Mouse (Mus musculus): Measurements from ENCODE around the gene Tnfrsf13c. TPM values are rescaled to one million over a fixed set of nuclear protein-coding genes. Genes with fewer than 3 reads are reported as not detected.
A peak's percentile ranks its signal among the peaks of the same experiment; 100 is the strongest.
"Not testable (repeated sequence)": the region's sequence is repeated elsewhere in the genome, so short reads cannot be mapped to it uniquely, and the experiment has no call there.

Tnfrsf13c gene
- polyA plus RNA-seq, 1 experiment from 2014 or later, result 2.3 TPM

DNA sequence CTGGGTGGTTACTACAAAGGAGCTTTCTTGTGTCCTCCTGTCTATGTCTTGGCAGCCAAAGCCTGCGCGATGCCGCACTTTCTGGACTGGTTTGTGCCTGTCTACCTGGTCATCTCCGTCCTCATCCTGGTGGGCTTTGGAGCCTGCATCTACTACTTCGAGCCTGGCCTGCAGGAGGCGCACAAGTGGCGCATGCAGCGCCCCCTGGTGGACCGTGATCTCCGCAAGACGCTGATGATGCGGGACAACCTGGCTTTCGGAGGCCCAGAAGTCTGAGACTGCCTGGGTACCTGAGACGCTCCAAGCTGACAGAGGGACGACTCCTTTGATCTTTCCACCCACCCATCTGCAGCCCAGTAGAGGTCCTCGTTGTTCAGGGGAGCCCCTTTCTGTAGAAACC lies 35.3 kb upstream of the Tnfrsf13c start:
- Histone ChIP-seq H3K9me3 (ENCODE audit: low read length) (no peaks in the 10 kb centered on the region; the same call in 1 of the 2 replicates), H3K4me2 (ENCODE audit: low read depth, low read length) (no peak overlapping the region), H3K4me1 (ENCODE audit: insufficient read depth) (no peaks in the 10 kb centered on the region), H3K4me3 (ENCODE audit: low read depth, low read length) (no peak overlapping the region), H3K27ac (ENCODE audit: low read depth) (no peak overlapping the region), H3K9ac (replicated peaks) (no peak overlapping the region), H3K27me3 (ENCODE audit: insufficient read depth, low read length) (0 out of 2 replicates have a peak, but pooled peaks cover 1% of the 10 kb centered on the region), H3K36me3 (replicated peaks; ENCODE audit: insufficient read depth, low read length) (no peaks in the 10 kb centered on the region)
- ATAC-seq (peak; percentile 36; the same call in 1 of the 2 replicates), DNase-seq (peak; percentile 83)
- TF ChIP-seq EP300 (IDR thresholded peaks at IDR 0.05; ENCODE audit: low read depth) (no peak), CTCF (IDR thresholded peaks at IDR 0.05; ENCODE audit: low read depth) (peak; percentile 99)
- 11% methylated on average over 16 of the region's 16 CpGs for WGBS (ENCODE audit: insufficient replicate concordance)

DNA sequence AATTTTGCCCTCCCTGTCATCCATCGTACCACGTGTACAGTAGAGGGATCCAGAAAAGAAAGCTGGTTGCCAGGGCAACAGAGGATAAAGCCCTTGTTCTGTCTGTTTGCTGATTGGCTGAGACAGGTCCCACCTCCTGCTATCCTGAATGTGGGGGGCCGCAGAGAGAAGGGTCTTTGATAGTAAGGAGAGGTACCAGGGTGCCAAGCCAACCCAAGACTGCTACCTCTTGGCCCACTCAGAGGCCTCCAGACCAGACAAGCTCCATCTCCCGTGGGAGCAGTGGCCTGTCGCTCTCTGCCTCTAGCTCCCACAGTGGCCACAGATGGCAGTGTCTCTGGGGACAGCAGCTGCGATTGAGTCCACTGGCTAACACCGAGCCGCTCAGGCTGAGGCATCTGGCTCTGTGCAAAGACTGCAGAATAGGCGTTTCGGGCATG lies 31.8 kb upstream of the Tnfrsf13c start:
- Histone ChIP-seq H3K4me3 (ENCODE audit: low read depth, low read length) (no peak overlapping the region), H3K27ac (ENCODE audit: low read depth) (no peak overlapping the region), H3K27me3 (ENCODE audit: insufficient read depth, low read length) (no peaks in the 10 kb centered on the region), H3K9me3 (ENCODE audit: low read length) (peaks cover 3% of the 10 kb centered on the region; the same call in 1 of the 2 replicates), H3K4me1 (ENCODE audit: insufficient read depth) (no peaks in the 10 kb centered on the region), H3K4me2 (ENCODE audit: low read depth, low read length) (no peak overlapping the region), H3K36me3 (replicated peaks; ENCODE audit: insufficient read depth, low read length) (no peaks in the 10 kb centered on the region), H3K9ac (replicated peaks) (no peak overlapping the region)
- peak; percentile 26; the same call in 1 of the 2 replicates for TF ChIP-seq CTCF (IDR thresholded peaks at IDR 0.05; ENCODE audit: low read depth)
- TF ChIP-seq EP300 (IDR thresholded peaks at IDR 0.05; ENCODE audit: low read depth), result no peak
- WGBS (ENCODE audit: insufficient replicate concordance), result 38% methylated on average over 10 of the region's 10 CpGs
- DNase-seq (peak; percentile 54), ATAC-seq (peak; percentile 38; the same call in 1 of the 2 replicates)

DNA sequence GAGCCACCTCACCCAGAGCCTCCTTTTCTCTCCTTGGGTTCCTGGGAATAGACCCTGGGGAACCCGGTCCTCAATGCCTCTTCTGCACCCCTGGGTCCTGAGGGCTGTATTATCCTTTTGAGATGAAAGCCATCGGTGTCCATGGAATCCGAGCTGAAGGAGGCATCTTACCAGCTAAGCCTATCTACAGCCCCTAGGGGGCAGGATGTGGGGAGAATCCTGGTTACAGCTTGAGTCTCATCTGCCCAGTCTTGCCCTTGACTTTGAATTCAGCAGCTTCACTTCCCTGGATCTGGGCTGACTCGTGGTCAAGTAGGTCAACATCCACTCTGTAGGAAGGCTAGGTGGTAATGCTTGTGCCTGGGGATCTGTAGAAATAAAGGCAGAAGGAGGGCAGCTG lies 31.1 kb upstream of the Tnfrsf13c start:
- Histone ChIP-seq H3K27ac (ENCODE audit: low read depth) (no peak overlapping the region), H3K4me2 (ENCODE audit: low read depth, low read length) (no peak overlapping the region), H3K4me1 (ENCODE audit: insufficient read depth) (no peaks in the 10 kb centered on the region), H3K4me3 (ENCODE audit: low read depth, low read length) (no peak overlapping the region), H3K9ac (replicated peaks) (no peak overlapping the region), H3K36me3 (replicated peaks; ENCODE audit: insufficient read depth, low read length) (no peaks in the 10 kb centered on the region), H3K9me3 (ENCODE audit: low read length) (peaks cover 3% of the 10 kb centered on the region; the same call in 1 of the 2 replicates), H3K27me3 (ENCODE audit: insufficient read depth, low read length) (no peaks in the 10 kb centered on the region)
- no peak for DNase-seq
- TF ChIP-seq CTCF (IDR thresholded peaks at IDR 0.05; ENCODE audit: low read depth) (peak; percentile 41), EP300 (IDR thresholded peaks at IDR 0.05; ENCODE audit: low read depth) (no peak)
- no peak for ATAC-seq
- 49% methylated on average over 4 of the region's 4 CpGs for WGBS (ENCODE audit: insufficient replicate concordance)

DNA sequence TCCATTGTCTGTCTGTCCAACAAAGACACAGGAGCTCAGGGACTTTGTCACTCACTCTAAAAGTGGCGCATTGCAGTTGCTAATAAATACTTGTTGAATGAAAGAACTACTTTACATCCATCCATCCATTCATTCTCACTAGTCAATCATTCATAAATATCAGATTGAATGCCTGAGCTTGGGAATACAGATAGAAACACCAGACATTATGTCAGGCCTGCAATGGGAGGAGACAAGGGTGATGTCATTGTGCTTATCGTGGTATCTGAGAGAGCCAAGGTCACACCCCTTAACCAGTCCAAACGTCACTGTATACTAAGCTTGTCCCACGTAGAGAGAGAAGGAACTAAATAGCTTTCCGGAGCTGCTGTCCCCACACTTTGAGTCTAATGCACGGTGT lies 27.9 kb upstream of the Tnfrsf13c start, which contains the start of gene 1500009C09Rik:
Gene 1500009C09Rik, plus strand, starts transcription at position 301 of the 400 bp plus-strand sequence.
- no peak within 1 kb of the TSS for H3K4me3 ChIP-seq (ENCODE audit: low read depth, low read length)
- no peaks in the 10 kb centered on the region for H3K4me1 ChIP-seq (ENCODE audit: insufficient read depth)
- DNase-seq, result no peak
- no peak within 1 kb of the TSS for H3K9ac ChIP-seq (replicated peaks)
- no peak within 1 kb of the TSS for H3K4me2 ChIP-seq (ENCODE audit: low read depth, low read length)
- H3K27me3 ChIP-seq (ENCODE audit: insufficient read depth, low read length), result no peaks in the 10 kb centered on the region
- 64% methylated on average over 6 of the region's 6 CpGs for WGBS (ENCODE audit: insufficient replicate concordance)
- H3K36me3 ChIP-seq (replicated peaks; ENCODE audit: insufficient read depth, low read length), result no peaks in the 10 kb centered on the region
- TF ChIP-seq CTCF (IDR thresholded peaks at IDR 0.05; ENCODE audit: low read depth), result no peak
- ATAC-seq, result no peak
- H3K9me3 ChIP-seq (ENCODE audit: low read length), result 0 out of 2 replicates have a peak, but pooled peaks cover 3% of the 10 kb centered on the region
- H3K27ac ChIP-seq (ENCODE audit: low read depth), result no peak within 1 kb of the TSS

DNA sequence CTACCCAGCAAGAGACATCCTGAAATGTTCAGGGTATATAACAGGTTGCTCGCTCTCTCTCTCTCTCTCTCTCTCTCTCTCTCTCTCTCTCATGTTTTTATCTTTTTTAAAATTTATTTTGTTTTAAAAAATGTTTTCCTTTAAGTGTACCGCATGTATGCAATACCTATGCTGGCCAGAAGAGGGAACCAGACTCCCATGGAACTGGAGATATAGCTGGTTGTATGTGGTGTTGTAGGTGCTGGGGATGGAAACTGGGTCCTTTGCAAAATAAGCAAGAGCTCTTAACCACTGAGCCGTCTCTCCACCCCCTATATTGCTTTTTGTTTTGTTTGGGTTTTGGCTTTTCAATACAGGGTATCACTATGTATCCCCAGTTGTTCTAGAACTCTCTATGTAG lies 27.4 kb upstream of the Tnfrsf13c start:
- H3K36me3 ChIP-seq (replicated peaks; ENCODE audit: insufficient read depth, low read length), result no peaks in the 10 kb centered on the region

DNA sequence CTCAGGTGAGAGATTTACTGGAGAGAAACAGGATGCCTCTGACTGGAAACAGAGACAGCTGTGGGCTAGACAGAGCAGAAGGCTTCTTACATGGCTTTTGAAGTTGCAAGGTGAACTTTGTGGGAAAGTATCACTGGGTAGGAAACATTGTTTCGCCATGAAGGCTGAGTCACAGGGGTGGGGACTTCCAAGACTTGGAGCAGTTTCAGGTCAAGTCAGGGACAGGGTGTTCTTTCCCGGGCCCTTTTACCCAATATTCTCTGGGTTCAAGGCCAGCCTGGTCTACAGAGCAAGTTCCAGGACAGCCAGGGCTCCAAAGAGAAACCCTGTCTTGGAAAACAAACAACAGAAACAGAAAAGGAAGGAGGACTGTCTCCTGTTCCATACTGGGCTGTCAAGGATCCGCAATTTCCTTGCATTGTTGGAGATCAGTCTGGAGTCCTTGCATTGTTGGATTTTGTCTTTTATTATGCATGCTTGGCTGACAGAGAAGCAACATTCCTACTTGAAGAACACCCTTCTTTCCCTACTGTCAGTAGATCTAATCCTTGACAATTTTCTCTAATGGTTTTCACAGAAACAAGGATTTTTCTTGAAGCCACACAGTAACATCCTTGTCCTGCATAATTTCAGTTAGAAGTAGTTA lies 23.1 kb upstream of the Tnfrsf13c start:
- 0 out of 2 replicates have a peak, but pooled peaks cover 3% of the 10 kb centered on the region for H3K9me3 ChIP-seq (ENCODE audit: low read length)
- DNase-seq (no peak), ATAC-seq (no peak)
- H3K36me3 ChIP-seq (replicated peaks; ENCODE audit: insufficient read depth, low read length), result 0 out of 2 replicates have a peak, but pooled peaks cover 2% of the 10 kb centered on the region
- H3K27ac ChIP-seq (ENCODE audit: low read depth), result no peak overlapping the region
- TF ChIP-seq CTCF (IDR thresholded peaks at IDR 0.05; ENCODE audit: low read depth) (no peak), EP300 (IDR thresholded peaks at IDR 0.05; ENCODE audit: low read depth) (no peak)
- no peaks in the 10 kb centered on the region for H3K27me3 ChIP-seq (ENCODE audit: insufficient read depth, low read length)
- H3K4me3 ChIP-seq (ENCODE audit: low read depth, low read length), result no peak overlapping the region
- H3K9ac ChIP-seq (replicated peaks), result no peak overlapping the region
- WGBS (ENCODE audit: insufficient replicate concordance), result 53% methylated on average over 3 of the region's 3 CpGs
- H3K4me2 ChIP-seq (ENCODE audit: low read depth, low read length), result no peak overlapping the region
- H3K4me1 ChIP-seq (ENCODE audit: insufficient read depth), result peaks cover 16% of the 10 kb centered on the region

More for the DNA sequence above, 27.4 kb upstream of the Tnfrsf13c start:
- Histone ChIP-seq H3K9me3 (ENCODE audit: low read length) (0 out of 2 replicates have a peak, but pooled peaks cover 3% of the 10 kb centered on the region), H3K4me1 (ENCODE audit: insufficient read depth) (no peaks in the 10 kb centered on the region), H3K4me3 (ENCODE audit: low read depth, low read length) (no peak overlapping the region), H3K27me3 (ENCODE audit: insufficient read depth, low read length) (no peaks in the 10 kb centered on the region), H3K4me2 (ENCODE audit: low read depth, low read length) (no peak overlapping the region), H3K9ac (replicated peaks) (no peak overlapping the region), H3K27ac (ENCODE audit: low read depth) (no peak overlapping the region)
- TF ChIP-seq EP300 (IDR thresholded peaks at IDR 0.05; ENCODE audit: low read depth) (no peak), CTCF (IDR thresholded peaks at IDR 0.05; ENCODE audit: low read depth) (peak; percentile 57)
- DNase-seq (no peak), ATAC-seq (no peak)
- WGBS (ENCODE audit: insufficient replicate concordance), result 82% methylated on average over 3 of the region's 3 CpGs

DNA sequence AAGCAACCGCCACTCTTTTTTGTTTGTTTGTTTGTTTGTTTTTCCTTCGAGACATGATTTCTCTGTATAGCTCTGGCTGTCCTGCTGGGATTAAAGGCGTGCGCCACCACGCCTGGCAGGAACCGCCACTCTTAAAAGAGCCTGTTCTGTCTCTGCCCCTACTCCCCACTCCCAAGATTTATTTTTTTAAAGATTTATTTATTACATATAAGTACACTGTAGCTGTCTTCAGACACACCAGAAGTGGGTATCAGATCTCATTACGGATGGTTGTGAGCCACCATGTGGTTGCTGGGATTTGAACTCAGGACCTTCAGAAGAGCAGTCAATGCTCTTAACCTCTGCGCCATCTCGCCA lies 20.6 kb upstream of the Tnfrsf13c start:
- peak overlapping the region; percentile 67 for H3K9ac ChIP-seq (replicated peaks)
- not testable (repeated sequence) for H3K27me3 ChIP-seq (ENCODE audit: insufficient read depth, low read length); H3K36me3 ChIP-seq (replicated peaks; ENCODE audit: insufficient read depth, low read length); DNase-seq; ATAC-seq; H3K9me3 ChIP-seq (ENCODE audit: low read length)
- H3K4me2 ChIP-seq (ENCODE audit: low read depth, low read length), result peak overlapping the region; percentile 98
- peak overlapping the region; percentile 76 for H3K27ac ChIP-seq (ENCODE audit: low read depth)
- WGBS (ENCODE audit: insufficient replicate concordance), result 24% methylated on average over 9 of the region's 9 CpGs
- H3K4me1 ChIP-seq (ENCODE audit: insufficient read depth), result peaks cover 16% of the 10 kb centered on the region
- peak overlapping the region; percentile 72 for H3K4me3 ChIP-seq (ENCODE audit: low read depth, low read length)
